In genomic region chr1:131548494-131549365, GRCm38 (mm10) we compare ENCODE assay signal across 8 mouse cellular contexts. TPM values are rescaled to one million over a fixed set of nuclear protein-coding genes. Genes with fewer than 3 reads are reported as not detected.
DNase-seq lines count a peak whose midpoint lies in the region; ATAC-seq and TF ChIP-seq lines count a peak whose summit lies in the region.

No protein-coding gene starts in this region.

- H3K27ac ChIP-seq in CH12.LX (ENCODE audit: insufficient read depth, low read depth), result no peak overlapping the region
- no peak overlapping the region for H3K27ac ChIP-seq in cortical plate, adult 2 months (ENCODE audit: insufficient read depth, low read length)
- peak overlapping the region; percentile 51 for H3K27ac ChIP-seq in limb, embryonic 15.5 days
- H3K27ac ChIP-seq in stomach, embryonic 16.5 days (ENCODE audit: low read length), result peak overlapping the region; percentile 4; the same call in 1 of the 2 replicates
- no peak overlapping the region for H3K27ac ChIP-seq in intestine, embryonic 15.5 days

- WGBS in limb, embryonic 15.5 days, result 29% methylated on average over 8 of the region's 8 CpGs
- 34% methylated on average over 8 of the region's 8 CpGs for WGBS in stomach, embryonic 16.5 days
- WGBS in intestine, embryonic 15.5 days, result 41% methylated on average over 8 of the region's 8 CpGs

- no peak for TF ChIP-seq POLR2A in CH12.LX (IDR thresholded peaks at IDR 0.05; ENCODE audit: low read depth, low read length)
- no peak for TF ChIP-seq POLR2A in cortical plate, adult 2 months (IDR thresholded peaks at IDR 0.05; ENCODE audit: extremely low read depth, insufficient read depth, low read length)

- peak; percentile 81 for ATAC-seq in limb, embryonic 15.5 days (ENCODE audit: insufficient number of reproducible peaks, low FRiP score, low TSS enrichment, low read depth)
- ATAC-seq in stomach, embryonic 16.5 days (ENCODE audit: insufficient read depth, low FRiP score), result no peak
- no peak for ATAC-seq in intestine, embryonic 15.5 days

- no peaks in the 10 kb centered on the region for H3K79me2 ChIP-seq in CH12.LX (replicated peaks; ENCODE audit: control insufficient read depth, extremely low read depth, insufficient read depth, poor library complexity, severe bottlenecking)

- dilution Hi-C loops in CH12.LX (cut with MboI; ENCODE audit: extremely low pct_ligation_motif_present, extremely low pct_unique_long_range_greater_than_20kb, low sequenced_read_pairs), result no loop called here

- intact Hi-C loops in gastrocnemius, postnatal 36 days (cut with DNase I), result no loop called here
- intact Hi-C loops in heart, postnatal 36 days (cut with DNase I), result loop anchor here (5.0 kb wide), 1 partner anchor 109 kb away; no protein-coding TSS in a partner anchor

- TF ChIP-seq RAD21 in CH12.LX (IDR thresholded peaks at IDR 0.05; ENCODE audit: low read depth, low read length), result peak; percentile 57

- peak in 1 of 2 experiments; percentile 53; a peak in 2 of 4 replicates for TF ChIP-seq CTCF in CH12.LX (conservative IDR thresholded peaks at IDR 0.05 in 1 of 2, IDR thresholded peaks at IDR 0.05 in 1 of 2; ENCODE audit: low read depth in 2 of 2, low read length in 2 of 2)
- peak; percentile 68 for TF ChIP-seq CTCF in cortical plate, adult 2 months (IDR thresholded peaks at IDR 0.05; ENCODE audit: extremely low read depth, insufficient read depth, low read length)

- H3K4me3 ChIP-seq in CH12.LX (replicated peaks in 1 of 3; ENCODE audit: low read depth in 2 of 3, low read length in 2 of 3, poor library complexity in 1 of 3), result no peak overlapping the region
- H3K4me3 ChIP-seq in cortical plate, adult 2 months (ENCODE audit: insufficient read depth, low read length), result no peak overlapping the region
- no peak overlapping the region for H3K4me3 ChIP-seq in limb, embryonic 15.5 days
- no peak overlapping the region for H3K4me3 ChIP-seq in stomach, embryonic 16.5 days (replicated peaks; ENCODE audit: low read length)
- no peak overlapping the region for H3K4me3 ChIP-seq in intestine, embryonic 15.5 days (replicated peaks)

- peaks cover 2 to 7% of the 10 kb centered on the region in 2 experiments; a peak in 3 of 4 replicates for H3K4me1 ChIP-seq in CH12.LX (ENCODE audit: control insufficient read depth in 1 of 2, insufficient read depth in 2 of 2)
- no peaks in the 10 kb centered on the region; the same call in 1 of the 2 replicates for H3K4me1 ChIP-seq in cortical plate, adult 2 months (ENCODE audit: control insufficient read depth, insufficient read depth, low read length)
- H3K4me1 ChIP-seq in limb, embryonic 15.5 days, result peaks cover 8% of the 10 kb centered on the region
- H3K4me1 ChIP-seq in stomach, embryonic 16.5 days (ENCODE audit: control insufficient read depth, insufficient read depth, low read length), result peaks cover 4% of the 10 kb centered on the region; the same call in 1 of the 2 replicates
- H3K4me1 ChIP-seq in intestine, embryonic 15.5 days (replicated peaks), result no peaks in the 10 kb centered on the region

- no peak for TF ChIP-seq EP300 in CH12.LX (IDR thresholded peaks at IDR 0.05; ENCODE audit: low read length)

- DNase-seq in gastrocnemius, adult 18-20 months (ENCODE audit: low spot score), result peak; percentile 65
- DNase-seq in gastrocnemius, postnatal 36 days, result no peak
- DNase-seq in CH12.LX (ENCODE audit: extremely low read depth), result no peak
- peak; percentile 24 to 37 for DNase-seq in heart, postnatal 36 days

- H3K4me2 ChIP-seq in CH12.LX (ENCODE audit: insufficient read depth, low read depth, poor library complexity, severe bottlenecking), result no peak overlapping the region
- 0 out of 2 replicates have a peak overlapping the region, but pooled peaks have one; percentile 15 for H3K4me2 ChIP-seq in limb, embryonic 15.5 days
- H3K4me2 ChIP-seq in stomach, embryonic 16.5 days (ENCODE audit: low read depth, low read length), result no peak overlapping the region
- H3K4me2 ChIP-seq in intestine, embryonic 15.5 days (replicated peaks), result no peak overlapping the region

- in situ Hi-C loops in CH12.LX (cut with MboI; ENCODE audit: low pct_ligation_motif_present, low pct_unique_long_range_greater_than_20kb, low sequenced_read_pairs), result no loop called here

- peaks cover 6% of the 10 kb centered on the region for H3K9me3 ChIP-seq in CH12.LX (replicated peaks; ENCODE audit: low read length)
- no peaks in the 10 kb centered on the region for H3K9me3 ChIP-seq in limb, embryonic 15.5 days
- no peaks in the 10 kb centered on the region for H3K9me3 ChIP-seq in stomach, embryonic 16.5 days (replicated peaks; ENCODE audit: control insufficient read depth, low read length)
- no peaks in the 10 kb centered on the region for H3K9me3 ChIP-seq in intestine, embryonic 15.5 days

- no peak overlapping the region for H3K9ac ChIP-seq in CH12.LX (ENCODE audit: insufficient read depth, low read depth)
- H3K9ac ChIP-seq in limb, embryonic 15.5 days, result no peak overlapping the region
- no peak overlapping the region for H3K9ac ChIP-seq in stomach, embryonic 16.5 days (ENCODE audit: low read length)
- no peak overlapping the region for H3K9ac ChIP-seq in intestine, embryonic 15.5 days

- no peaks in the 10 kb centered on the region for H3K27me3 ChIP-seq in CH12.LX (replicated peaks)
- no peaks in the 10 kb centered on the region for H3K27me3 ChIP-seq in limb, embryonic 15.5 days
- H3K27me3 ChIP-seq in stomach, embryonic 16.5 days (ENCODE audit: control insufficient read depth, insufficient read depth, low read length), result no peaks in the 10 kb centered on the region
- H3K27me3 ChIP-seq in intestine, embryonic 15.5 days (replicated peaks), result no peaks in the 10 kb centered on the region

- peaks cover 0 to 10% of the 10 kb centered on the region in 2 experiments for H3K36me3 ChIP-seq in CH12.LX (replicated peaks in 1 of 2; ENCODE audit: control insufficient read depth in 1 of 2, insufficient read depth in 1 of 2, low read length in 1 of 2)
- H3K36me3 ChIP-seq in limb, embryonic 15.5 days, result no peaks in the 10 kb centered on the region
- H3K36me3 ChIP-seq in stomach, embryonic 16.5 days (ENCODE audit: control insufficient read depth, insufficient read depth, low read length), result no peaks in the 10 kb centered on the region
- no peaks in the 10 kb centered on the region for H3K36me3 ChIP-seq in intestine, embryonic 15.5 days

TF ChIP-seq in CH12.LX, 34 proteins besides CTCF, POLR2A, EP300 and RAD21:
- no peak for TF ChIP-seq CHD2 (IDR thresholded peaks at IDR 0.05; ENCODE audit: low read length)
- TF ChIP-seq BHLHE40 (IDR thresholded peaks at IDR 0.05; ENCODE audit: low read depth, low read length), result no peak
- no peak for TF ChIP-seq ETS1 (conservative IDR thresholded peaks at IDR 0.05; ENCODE audit: low read depth, low read length)
- TF ChIP-seq SMC3 (IDR thresholded peaks at IDR 0.05; ENCODE audit: low read depth, low read length), result peak; percentile 53

RNA-seq across cellular contexts. Expression of gene Fam72a, which starts 21.0 kb away (rescaled TPM):
- under 1 TPM; 0.24 to 0.39 TPM for total RNA-seq in gastrocnemius, adult 18-20 months (2021)
- total RNA-seq in gastrocnemius, postnatal 36 days (2021), result under 1 TPM; 0.26 to 0.44 TPM
- total RNA-seq in CH12.LX (2012; rRNA removed) (10.5 and 12.7 TPM in 2 replicates), CH12.LX (2014; rRNA removed) (18.9 and 22.4 TPM in 2 replicates)
- polyA plus RNA-seq in CH12.LX (2012; ENCODE audit: insufficient read length, low read depth), result 19.1 and 21.7 TPM in 2 replicates
- 1.0 and 1.2 TPM in 2 replicates for polyA plus RNA-seq in cortical plate, adult 2 months (2012; rRNA removed)
- under 1 TPM; 0.81 to 1.00 TPM for total RNA-seq in heart, postnatal 36 days (2021)
- polyA plus RNA-seq in limb, embryonic 15.5 days (2015; fragmentation: Nextera tagmentation; extraction: Ambion mirVana), result 2.4 TPM in 2 replicates
- 1.7 TPM in 2 replicates for polyA plus RNA-seq in stomach, embryonic 16.5 days (2015; fragmentation: Nextera tagmentation; extraction: Ambion mirVana)
- polyA plus RNA-seq in intestine, embryonic 15.5 days (2015; fragmentation: Nextera tagmentation; extraction: Ambion mirVana), result 2.2 and 2.8 TPM in 2 replicates

RNA-seq across cellular contexts. Expression of gene Srgap2, which starts 21.6 kb away (rescaled TPM):
- total RNA-seq in gastrocnemius, adult 18-20 months (2021), result 10 to 100 TPM in 1 of 2 experiments, 1 to 10 TPM in 1; 8.4 to 13.2 TPM
- total RNA-seq in gastrocnemius, postnatal 36 days (2021), result 10 to 100 TPM; 10.3 to 10.5 TPM
- total RNA-seq in CH12.LX (2012; rRNA removed) (19.9 and 28.1 TPM in 2 replicates), CH12.LX (2014; rRNA removed) (8.9 and 9.7 TPM in 2 replicates)
- 21.6 and 26.8 TPM in 2 replicates for polyA plus RNA-seq in CH12.LX (2012; ENCODE audit: insufficient read length, low read depth)
- 41.2 and 42.8 TPM in 2 replicates for polyA plus RNA-seq in cortical plate, adult 2 months (2012; rRNA removed)
- total RNA-seq in heart, postnatal 36 days (2021), result 10 to 100 TPM; 21.1 to 24.1 TPM
- 17.0 and 18.6 TPM in 2 replicates for polyA plus RNA-seq in limb, embryonic 15.5 days (2015; fragmentation: Nextera tagmentation; extraction: Ambion mirVana)
- polyA plus RNA-seq in stomach, embryonic 16.5 days (2015; fragmentation: Nextera tagmentation; extraction: Ambion mirVana), result 12.2 and 14.2 TPM in 2 replicates
- 7.9 and 8.3 TPM in 2 replicates for polyA plus RNA-seq in intestine, embryonic 15.5 days (2015; fragmentation: Nextera tagmentation; extraction: Ambion mirVana)

RNA-seq across cellular contexts. Expression of gene Avpr1b, which starts 50.3 kb away (rescaled TPM):
- total RNA-seq in gastrocnemius, adult 18-20 months (2021), result not detected
- total RNA-seq in gastrocnemius, postnatal 36 days (2021), result not detected
- 0.04 and 0.08 TPM in 2 replicates for total RNA-seq in CH12.LX (2012; rRNA removed)
- not detected in 2 replicates for total RNA-seq in CH12.LX (2014; rRNA removed)
- polyA plus RNA-seq in CH12.LX (2012; ENCODE audit: insufficient read length, low read depth), result not detected in 2 replicates
- polyA plus RNA-seq in cortical plate, adult 2 months (2012; rRNA removed), result 0.04 TPM in 1 of 2 replicates, not detected in the other
- not detected for total RNA-seq in heart, postnatal 36 days (2021)
- polyA plus RNA-seq in limb, embryonic 15.5 days (2015; fragmentation: Nextera tagmentation; extraction: Ambion mirVana), result not detected in 2 replicates
- 0.04 TPM in 1 of 2 replicates, not detected in the other for polyA plus RNA-seq in stomach, embryonic 16.5 days (2015; fragmentation: Nextera tagmentation; extraction: Ambion mirVana)
- polyA plus RNA-seq in intestine, embryonic 15.5 days (2015; fragmentation: Nextera tagmentation; extraction: Ambion mirVana), result not detected in 2 replicates

Comparison
In these comparisons a context has a peak if more than half of its experiments do, and no peak if none do; other contexts are left out.
1. DNase-seq: peak in gastrocnemius, adult 18-20 months (single experiment) and heart, postnatal 36 days (2 of 2); none in gastrocnemius, postnatal 36 days (0 of 2) and CH12.LX (single experiment).
2. H3K27ac ChIP-seq: peak in limb, embryonic 15.5 days (single experiment) and stomach, embryonic 16.5 days (single experiment); none in CH12.LX (single experiment), cortical plate, adult 2 months (single experiment) and intestine, embryonic 15.5 days (single experiment).